Mouse (Mus musculus) olfactory bulb, adult 2 months (tissue): Measurements from ENCODE around the gene Fbxw2. TPM values are rescaled to one million over a fixed set of nuclear protein-coding genes. Genes with fewer than 3 reads are reported as not detected.
"Not testable (repeated sequence)": the region's sequence is repeated elsewhere in the genome, so short reads cannot be mapped to it uniquely, and the experiment has no call there.

Source experiments
- H3K27ac ChIP-seq: fragments of 200-500 bp; 2 replicates; pipeline ENCODE4 v1.5.1; 2012; ENCODE audit warnings: low read depth, low read length; ENCODE audit not compliant: insufficient read depth
- H3K4me1 ChIP-seq: fragments of 200-500 bp; 2 replicates; pipeline ENCODE4 v1.6.1; 2012; ENCODE audit warnings: low read length; ENCODE audit not compliant: control insufficient read depth, insufficient read depth
- H3K4me3 ChIP-seq: fragments of 200-500 bp; 2 replicates; pipeline ENCODE4 v1.5.1; 2012; ENCODE audit warnings: mild to moderate bottlenecking, low read depth, low read length, moderate library complexity; ENCODE audit not compliant: insufficient read depth
- CTCF ChIP-seq: fragments of 200-500 bp; IDR thresholded peaks from 2 replicates; pipeline ENCODE4 v1.5.1; 2012; ENCODE audit warnings: low read depth, mild to moderate bottlenecking, low read length, moderate library complexity; ENCODE audit not compliant: insufficient read depth
- POLR2A ChIP-seq: fragments of 200-500 bp; IDR thresholded peaks from 2 replicates; pipeline ENCODE4 v1.6.1; 2012; ENCODE audit warnings: mild to moderate bottlenecking, low read depth, low read length, moderate library complexity; ENCODE audit not compliant: insufficient read depth
- WGBS: fragments of 180-500 bp; shearing (Covaris S2); methylation state at CpG from one replicate; pipeline ENCODE4 v1.1.7; 2018; 5-methylcytosine and 5-hydroxymethylcytosine counted together
- polyA plus RNA-seq: library from polyadenylated mRNA; stranded (reverse); fragments of >200 nt; gene quantifications from 2 replicates; pipeline ENCODE4 v1.2.4, GENCODE M21; 2012; ENCODE audit warnings: low replicate concordance; ENCODE audit not compliant: missing spikeins, insufficient read depth, insufficient read length

Fbxw2 gene
- polyA plus RNA-seq, 1 experiment = not detected

GRCm38 (mm10) chr2:34803746-34804145 lies 22.4 kb downstream of the Fbxw2 start:
- Histone ChIP-seq H3K4me1 (peaks cover 12% of the 10 kb centered on the region), H3K4me3 (no peak overlapping the region), H3K27ac (no peak overlapping the region)
- TF ChIP-seq POLR2A (no peak), CTCF (no peak)
- WGBS = 47% methylated on average over 3 of the region's 3 CpGs

- 0 out of 2 replicates have a peak, but pooled peaks have one; percentile 3 for TF ChIP-seq POLR2A
Measured at GRCm38 (mm10) chr2:34802565-34803245, 23.4 kb downstream of the Fbxw2 start.

GRCm38 (mm10) chr2:34801516-34802482 lies 24.3 kb downstream of the Fbxw2 start:
- TF ChIP-seq POLR2A (peak; percentile 85), CTCF (no peak)
- Histone ChIP-seq H3K4me3 (peak overlapping the region; percentile 71), H3K27ac (peak overlapping the region; percentile 84), H3K4me1 (peaks cover 12% of the 10 kb centered on the region)
- WGBS = 5% methylated on average over 39 of the region's 39 CpGs

More at GRCm38 (mm10) chr2:34802565-34803245, 23.4 kb downstream of the Fbxw2 start:
- Histone ChIP-seq H3K4me1 (peaks cover 12% of the 10 kb centered on the region), H3K4me3 (peak overlapping the region; percentile 71), H3K27ac (peak overlapping the region; percentile 84)
- under 1% methylated on average over 32 of the region's 32 CpGs for WGBS

- TF ChIP-seq POLR2A (no peak), CTCF (no peak)
- H3K4me3 ChIP-seq = no peak overlapping the region
- WGBS = 83% methylated on average over 7 of the region's 7 CpGs
- H3K4me1 ChIP-seq = peaks cover 8% of the 10 kb centered on the region
- no peak overlapping the region for H3K27ac ChIP-seq
Measured at GRCm38 (mm10) chr2:34800371-34800770, 25.7 kb downstream of the Fbxw2 start.

- TF ChIP-seq POLR2A (peak; percentile 47; the same call in 1 of the 2 replicates), CTCF (no peak)
- WGBS = 4% methylated on average over 44 of the region's 44 CpGs
- Histone ChIP-seq H3K4me1 (peaks cover 8% of the 10 kb centered on the region; the same call in 1 of the 2 replicates), H3K4me3 (peak within 1 kb of the TSS; percentile 63), H3K27ac (peak within 1 kb of the TSS; percentile 29; the same call in 1 of the 2 replicates)
Measured at GRCm38 (mm10) chr2:34799357-34800256, 26.5 kb downstream of the Fbxw2 start, which contains the start of gene Rabepk. Rabepk (minus strand) TSS chr2:34799912.

- 0 out of 2 replicates have a peak, but pooled peaks cover 3% of the 10 kb centered on the region for H3K4me1 ChIP-seq
- WGBS = 91% methylated on average over 7 of the region's 7 CpGs
- TF ChIP-seq CTCF (no peak), POLR2A (no peak)
Measured at GRCm38 (mm10) chr2:34795426-34795825, 30.7 kb downstream of the Fbxw2 start.

GRCm38 (mm10) chr2:34794511-34794910 lies 31.6 kb downstream of the Fbxw2 start:
- Histone ChIP-seq H3K4me3 (no peak overlapping the region), H3K4me1 (no peaks in the 10 kb centered on the region), H3K27ac (no peak overlapping the region)
- no peak for TF ChIP-seq CTCF
- no peak for TF ChIP-seq POLR2A
- 97% methylated on average over 2 of the region's 2 CpGs for WGBS

More at GRCm38 (mm10) chr2:34795426-34795825, 30.7 kb downstream of the Fbxw2 start:
- Histone ChIP-seq H3K27ac (no peak overlapping the region), H3K4me3 (no peak overlapping the region)

- WGBS = 92% methylated on average over 2 of the region's 2 CpGs
- H3K4me1 ChIP-seq, H3K4me3 ChIP-seq, H3K27ac ChIP-seq: not testable (repeated sequence)
Measured at GRCm38 (mm10) chr2:34792543-34792942, 33.6 kb downstream of the Fbxw2 start.
